Mouse (Mus musculus) forebrain, postnatal 0 days (tissue): Measurements from ENCODE around the gene Mettl25. TPM values are rescaled to one million over a fixed set of nuclear protein-coding genes. Genes with fewer than 3 reads are reported as not detected.

Experiments
- ATAC-seq: fragments of 200-750 bp; cut with Nextera tagmentation; 2 replicates; pipeline ENCODE4 v1.8.0; 2017; ENCODE audit warnings: mild to moderate bottlenecking, moderate library complexity
- DNase-seq: peaks from one replicate; pipeline ENCODE4 v3.0.0-alpha.2; 2015
- H3K27ac ChIP-seq: fragments of 300-500 bp; sonication (generic); 2 replicates; pipeline ENCODE4 v1.5.1; 2014; ENCODE audit warnings: low read depth, mild to moderate bottlenecking, antibody characterized with exemption, low read length, moderate library complexity, mixed read lengths
- H3K27me3 ChIP-seq: fragments of 300-500 bp; sonication (generic); 2 replicates; pipeline ENCODE4 v1.6.1; 2014; ENCODE audit warnings: mild to moderate bottlenecking, low read length, mixed read lengths; ENCODE audit not compliant: insufficient read depth
- H3K36me3 ChIP-seq: fragments of 300-500 bp; sonication (generic); 2 replicates; pipeline ENCODE4 v1.6.1; 2014; ENCODE audit warnings: mild to moderate bottlenecking, moderate library complexity; ENCODE audit not compliant: insufficient read depth
- H3K4me1 ChIP-seq: fragments of 300-500 bp; sonication (generic); 2 replicates; pipeline ENCODE4 v1.6.1; 2014; ENCODE audit warnings: antibody characterized with exemption; ENCODE audit not compliant: insufficient read depth
- H3K4me2 ChIP-seq: fragments of 300-500 bp; sonication (generic); 2 replicates; pipeline ENCODE4 v1.6.1; 2014; ENCODE audit warnings: low read depth, mild to moderate bottlenecking, moderate library complexity
- H3K4me3 ChIP-seq: fragments of 300-500 bp; sonication (generic); 2 replicates; pipeline ENCODE4 v1.5.1; 2014; ENCODE audit warnings: low read depth, low read length, mixed read lengths
- H3K9ac ChIP-seq: fragments of 300-500 bp; sonication (generic); 2 replicates; pipeline ENCODE4 v1.6.1; 2014; ENCODE audit warnings: mild to moderate bottlenecking
- H3K9me3 ChIP-seq: fragments of 300-500 bp; sonication (generic); 2 replicates; pipeline ENCODE4 v1.6.1; 2016; ENCODE audit warnings: low read length
- CTCF ChIP-seq: sonication (generic); IDR thresholded peaks from 2 replicates; pipeline ENCODE4 v1.5.1; 2016; ENCODE audit warnings: antibody characterized with exemption, control low read depth, low read depth
- WGBS: fragments of 180-500 bp; shearing (Covaris S2); extraction: QIAGEN DNeasy Blood & Tissue Kit; methylation state at CpG from one replicate; pipeline ENCODE4 v1.1.7; 2014; 5-methylcytosine and 5-hydroxymethylcytosine counted together
- polyA plus RNA-seq: library from polyadenylated mRNA; unstranded; fragments of >200 nt; fragmentation: Nextera tagmentation; extraction: Ambion mirVana; gene quantifications from 2 replicates; pipeline ENCODE4 v1.2.1, GENCODE M21; 2015
- total RNA-seq: library from RNA; depleted of rRNA; stranded (reverse); fragments of >200 nt; gene quantifications from 2 replicates; pipeline ENCODE4 v1.2.3, GENCODE M21; 2014

Mettl25 gene
- total and polyA plus RNA-seq, 2 experiments from 2014 or later, result 15.3 to 17.5 TPM

DNA sequence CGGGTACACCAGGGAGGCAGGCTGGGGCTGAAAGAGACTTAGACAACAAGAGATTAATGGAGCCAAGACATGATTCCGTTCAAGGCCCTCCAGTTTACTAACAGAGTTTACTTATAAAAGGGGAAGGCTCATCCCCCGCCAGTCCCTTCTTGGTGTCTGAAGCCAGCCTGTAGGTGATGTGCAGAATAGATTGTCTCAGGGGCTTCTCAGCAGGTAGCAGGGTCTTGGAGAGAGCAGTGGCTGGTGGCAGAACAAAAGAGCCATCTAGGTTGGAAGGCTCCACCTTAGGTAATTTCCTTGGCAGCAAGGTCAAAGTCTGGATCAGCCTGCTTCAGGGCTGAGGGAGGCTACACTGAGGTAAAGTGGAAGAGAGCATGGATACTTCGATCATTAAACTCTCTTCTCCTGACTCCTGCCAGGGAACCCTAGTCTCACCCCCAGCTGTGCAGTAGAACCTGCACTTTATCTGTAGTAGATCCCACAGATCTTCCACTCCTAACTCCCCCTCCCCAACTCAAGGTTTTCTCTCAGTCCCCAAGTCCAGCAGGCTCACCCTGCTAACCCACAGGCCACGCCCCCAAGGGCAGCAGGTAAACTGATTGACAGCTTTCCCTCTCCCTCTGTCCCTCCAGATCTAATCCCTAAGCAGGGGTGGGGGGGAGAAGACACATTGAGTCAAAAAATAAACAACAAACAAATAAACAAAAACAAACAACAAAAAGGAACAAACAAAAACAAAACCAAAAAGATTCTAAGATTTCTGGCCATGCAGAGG is 87.2 kb downstream of the Mettl25 start:
- Histone ChIP-seq H3K9me3 (no peaks in the 10 kb centered on the region), H3K4me2 (no peak overlapping the region), H3K36me3 (no peaks in the 10 kb centered on the region), H3K27me3 (no peaks in the 10 kb centered on the region), H3K9ac (no peak overlapping the region), H3K4me3 (no peak overlapping the region), H3K27ac (no peak overlapping the region), H3K4me1 (no peaks in the 10 kb centered on the region)
- ATAC-seq, result no peak
- no peak for DNase-seq
- 91% methylated on average over 5 of the region's 5 CpGs for WGBS
- TF ChIP-seq CTCF, result no peak

DNA sequence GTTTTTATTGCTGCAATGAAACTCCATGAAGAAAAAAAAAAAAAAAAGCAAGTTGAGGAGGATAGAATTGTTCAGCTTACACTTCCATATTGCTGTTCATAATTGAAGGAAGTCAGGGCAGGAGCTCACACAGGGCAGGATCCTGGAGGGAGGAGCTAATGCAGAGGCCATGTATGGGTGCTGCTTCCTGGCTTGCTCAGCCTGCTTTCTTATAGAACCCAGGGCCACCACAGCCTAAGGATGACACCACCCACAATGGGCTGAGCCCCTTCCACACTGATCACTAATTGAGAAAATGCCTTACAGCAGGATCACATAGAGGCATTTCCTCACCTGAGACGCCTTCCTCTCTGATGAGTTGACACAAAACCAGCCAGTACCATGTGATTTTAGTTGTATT is 95.2 kb downstream of the Mettl25 start:
- Histone ChIP-seq H3K4me2 (no peak overlapping the region), H3K36me3 (no peaks in the 10 kb centered on the region), H3K27me3 (no peaks in the 10 kb centered on the region), H3K4me3 (no peak overlapping the region), H3K9ac (no peak overlapping the region), H3K27ac (no peak overlapping the region), H3K9me3 (no peaks in the 10 kb centered on the region), H3K4me1 (no peaks in the 10 kb centered on the region)
- ATAC-seq, result no peak
- DNase-seq, result no peak
- WGBS, result 88% methylated on average over 1 of the region's 1 CpGs
- no peak for TF ChIP-seq CTCF

DNA sequence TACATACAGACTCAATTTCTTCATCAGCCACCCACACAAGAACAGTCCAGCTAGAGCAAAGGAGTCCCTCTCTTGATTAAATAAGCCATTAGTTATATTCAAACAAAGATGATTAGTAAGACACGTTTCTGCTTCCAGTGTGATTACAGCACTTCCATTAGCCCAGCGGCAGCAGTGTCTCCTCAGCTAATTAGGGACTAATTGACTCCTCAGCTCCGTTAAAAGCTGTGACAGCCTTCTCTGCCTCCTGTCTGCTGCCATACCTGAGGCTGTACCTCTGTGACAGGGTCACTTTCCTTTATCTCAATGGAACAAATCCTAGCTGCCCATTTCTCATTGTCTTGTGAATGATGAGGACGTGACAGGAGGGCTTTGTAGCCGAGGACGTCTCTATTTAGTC is 99.4 kb downstream of the Mettl25 start:
- 34% methylated on average over 6 of the region's 6 CpGs for WGBS

DNA sequence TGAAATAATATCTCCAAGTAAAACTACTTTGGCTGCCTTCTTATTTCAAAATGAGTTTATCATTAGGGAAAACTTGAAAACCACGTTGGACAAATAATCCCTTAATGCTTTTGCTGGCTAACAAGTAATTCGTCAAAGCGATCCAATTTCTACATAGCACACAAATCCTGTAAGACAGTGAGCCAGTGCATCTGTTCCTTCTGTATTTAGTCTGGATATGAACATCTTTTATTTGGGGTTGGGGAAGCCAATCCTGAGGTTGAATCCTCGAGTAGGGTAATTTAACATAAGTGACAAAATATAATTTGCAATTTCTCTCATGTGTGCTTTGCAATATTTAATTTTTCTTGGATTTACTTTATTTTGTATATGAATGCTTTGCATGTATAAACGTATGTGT is 102.2 kb downstream of the Mettl25 start:
- no peak overlapping the region for H3K4me3 ChIP-seq
- no peaks in the 10 kb centered on the region for H3K36me3 ChIP-seq
- 55% methylated on average over 5 of the region's 5 CpGs for WGBS
- peak; percentile 47 for DNase-seq
- H3K27ac ChIP-seq, result no peak overlapping the region
- H3K27me3 ChIP-seq, result no peaks in the 10 kb centered on the region
- H3K4me2 ChIP-seq, result no peak overlapping the region
- no peaks in the 10 kb centered on the region for H3K9me3 ChIP-seq
- no peaks in the 10 kb centered on the region for H3K4me1 ChIP-seq
- ATAC-seq, result peak; percentile 54; the same call in 1 of the 2 replicates
- H3K9ac ChIP-seq, result no peak overlapping the region
- TF ChIP-seq CTCF, result no peak

More for the DNA sequence above, 99.4 kb downstream of the Mettl25 start:
- ATAC-seq, result peak; percentile 27; the same call in 1 of the 2 replicates
- no peak for DNase-seq
- Histone ChIP-seq H3K4me2 (no peak overlapping the region), H3K9ac (no peak overlapping the region), H3K27ac (no peak overlapping the region), H3K27me3 (no peaks in the 10 kb centered on the region), H3K4me1 (no peaks in the 10 kb centered on the region), H3K36me3 (no peaks in the 10 kb centered on the region), H3K9me3 (no peaks in the 10 kb centered on the region), H3K4me3 (no peak overlapping the region)
- no peak for TF ChIP-seq CTCF

DNA sequence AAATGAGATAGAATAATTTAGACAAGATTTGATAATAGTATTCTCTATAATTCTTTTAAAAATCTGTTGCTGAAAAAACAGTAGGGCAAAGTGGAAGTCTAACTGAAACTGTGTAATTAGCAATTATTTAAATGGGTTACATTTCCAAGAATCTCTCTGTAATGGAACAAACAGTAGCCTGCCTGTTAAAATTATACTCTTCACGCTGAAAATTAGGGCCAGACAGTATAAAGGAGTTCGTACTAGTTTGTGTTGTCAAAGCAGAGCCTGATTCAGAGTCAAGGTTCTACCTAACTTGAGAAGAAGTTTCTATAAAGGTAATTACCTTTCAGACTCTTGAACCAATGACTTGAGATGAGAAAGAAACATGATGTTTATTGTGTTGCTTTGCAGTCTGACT is 113.4 kb downstream of the Mettl25 start:
- TF ChIP-seq CTCF, result no peak
- DNase-seq (no peak), ATAC-seq (peak; percentile 12; the same call in 1 of the 2 replicates)
- Histone ChIP-seq H3K4me3 (no peak overlapping the region), H3K27me3 (no peaks in the 10 kb centered on the region), H3K36me3 (no peaks in the 10 kb centered on the region), H3K27ac (no peak overlapping the region), H3K9me3 (no peaks in the 10 kb centered on the region), H3K9ac (no peak overlapping the region), H3K4me1 (no peaks in the 10 kb centered on the region), H3K4me2 (no peak overlapping the region)
- WGBS, result 53% methylated on average over 2 of the region's 2 CpGs

DNA sequence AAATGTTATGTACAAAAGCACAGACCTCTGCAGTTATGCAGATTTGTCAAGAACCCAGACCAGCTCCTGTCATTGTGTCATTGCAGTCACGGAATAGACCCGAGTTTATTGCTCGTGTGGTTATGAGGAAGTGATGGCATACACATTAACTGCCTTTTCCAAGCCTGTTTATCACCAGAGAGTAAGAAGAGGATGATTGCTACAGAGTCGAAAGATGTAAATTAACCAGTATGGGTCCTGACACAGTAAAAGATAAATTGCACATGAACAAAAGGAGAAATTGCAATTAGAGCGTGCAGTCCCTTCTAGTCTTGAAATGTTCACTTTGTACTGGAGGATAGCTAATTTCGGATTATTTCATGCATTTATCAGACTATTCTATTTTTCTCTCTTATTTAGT is 113.8 kb downstream of the Mettl25 start:
- DNase-seq (no peak), ATAC-seq (peak; percentile 23; the same call in 1 of the 2 replicates)
- H3K9me3 ChIP-seq, result no peaks in the 10 kb centered on the region
- H3K27me3 ChIP-seq, result no peaks in the 10 kb centered on the region
- no peak for TF ChIP-seq CTCF
- H3K4me1 ChIP-seq, result no peaks in the 10 kb centered on the region
- H3K4me3 ChIP-seq, result no peak overlapping the region
- H3K36me3 ChIP-seq, result no peaks in the 10 kb centered on the region
- H3K4me2 ChIP-seq, result no peak overlapping the region
- 53% methylated on average over 6 of the region's 6 CpGs for WGBS
- no peak overlapping the region for H3K9ac ChIP-seq
- no peak overlapping the region for H3K27ac ChIP-seq

DNA sequence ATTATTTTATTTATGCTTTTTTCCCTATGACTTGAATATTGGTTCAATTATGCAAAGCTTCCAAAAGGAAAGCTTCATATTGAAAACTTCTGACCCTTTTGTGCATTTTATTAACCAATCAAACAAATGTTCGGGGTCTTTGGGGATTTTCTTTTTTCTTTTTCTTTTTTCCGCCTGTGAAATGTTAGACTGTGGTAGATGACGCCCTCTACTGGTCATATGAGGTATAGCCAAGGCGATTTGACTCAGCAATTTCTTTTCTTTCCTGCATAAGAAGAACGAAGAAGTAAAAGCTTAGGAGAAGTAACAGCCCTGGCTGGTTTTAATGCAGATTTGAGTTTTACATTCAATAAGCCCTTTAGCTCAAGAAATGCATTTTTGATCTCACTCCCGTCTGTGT is 126.3 kb downstream of the Mettl25 start:
- Histone ChIP-seq H3K4me2 (no peak overlapping the region), H3K27me3 (no peaks in the 10 kb centered on the region), H3K4me1 (no peaks in the 10 kb centered on the region), H3K9me3 (no peaks in the 10 kb centered on the region), H3K27ac (no peak overlapping the region), H3K4me3 (no peak overlapping the region), H3K9ac (no peak overlapping the region), H3K36me3 (no peaks in the 10 kb centered on the region)
- peak; percentile 84 for DNase-seq
- TF ChIP-seq CTCF, result peak; percentile 85
- no peak for ATAC-seq
- WGBS, result 6% methylated on average over 6 of the region's 6 CpGs
